Mouse (Mus musculus) inflammation-experienced regulatory T-cells, adult 16 weeks (primary cell): ENCODE results near the gene Gm21996. TPM values are rescaled to one million over a fixed set of nuclear protein-coding genes. Genes with fewer than 3 reads are reported as not detected.

Source experiments
- polyA plus RNA-seq: library from polyadenylated mRNA; unstranded; fragments of 100-300 nt; shearing (Covaris generic); gene quantifications from one replicate; pipeline ENCODE4 v1.2.1, GENCODE M21; 2017

The Gm21996 gene
- polyA plus RNA-seq = not detected

DNA sequence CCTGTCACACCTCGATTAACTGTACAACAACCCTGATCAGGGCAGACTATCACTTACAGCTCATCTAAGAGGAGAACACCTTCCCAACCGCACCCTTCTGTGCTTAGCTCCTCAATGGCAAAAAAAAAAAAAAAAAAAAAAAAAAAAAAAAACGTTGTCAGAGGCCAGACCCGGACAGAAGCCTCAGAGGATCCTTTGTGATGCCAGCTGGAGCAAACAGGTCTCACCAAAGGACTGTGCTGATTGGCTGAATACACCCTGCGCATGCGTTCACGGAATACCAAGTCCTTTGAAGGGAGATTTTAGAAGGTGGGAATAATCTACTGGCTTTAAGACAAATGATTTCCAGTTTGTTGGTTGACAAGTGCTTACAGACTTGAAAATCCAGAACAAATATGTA is at the start of gene Gm21996:
Gene Gm21996, minus strand, starts transcription at position 101 of the 400 bp plus-strand sequence.

